ENCODE assay signal across 16 mouse cellular contexts in the genomic region with DNA sequence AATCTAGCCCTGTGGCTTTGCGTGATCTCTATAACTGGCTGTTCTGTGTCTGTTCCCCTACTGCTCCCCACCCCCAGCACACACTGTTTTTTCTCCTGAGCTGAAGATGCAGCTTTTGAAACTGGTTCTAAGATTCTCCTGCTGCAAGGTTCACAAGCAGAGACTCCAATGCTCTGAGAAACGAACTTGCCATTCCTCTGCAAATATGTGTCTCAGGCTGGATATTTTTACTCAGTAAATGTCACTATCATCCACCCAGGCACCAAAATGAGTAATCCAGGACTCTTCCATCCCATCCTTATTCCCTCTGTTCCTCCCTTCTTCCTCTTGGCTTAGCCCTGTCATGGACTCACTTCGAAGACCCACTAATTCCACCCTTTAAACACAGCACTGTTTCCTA.
"Had no signal": no experiment of that assay in that cellular context is flagged by ENCODE, and none has a peak within 500 bp of the region (broad histone marks: within the 10 kb centered on the region; RNA-seq: fewer than 3 reads in every experiment).

No protein-coding gene starts in this region.

- H3K9me3 ChIP-seq: neural tube, embryonic 12.5 days; neural tube, embryonic 13.5 days; neural tube, embryonic 15.5 days; stomach, embryonic 15.5 days had no signal

- H3K9ac ChIP-seq: neural tube, embryonic 12.5 days; neural tube, embryonic 13.5 days; neural tube, embryonic 15.5 days; stomach, embryonic 15.5 days had no signal

- H3K4me3 ChIP-seq: neural tube, embryonic 12.5 days; neural tube, embryonic 13.5 days; neural tube, embryonic 15.5 days; stomach, embryonic 15.5 days had no signal

- H3K4me1 ChIP-seq: neural tube, embryonic 12.5 days; neural tube, embryonic 13.5 days; neural tube, embryonic 15.5 days; stomach, embryonic 15.5 days had no signal

- H3K27ac ChIP-seq: neural tube, embryonic 12.5 days; neural tube, embryonic 13.5 days; neural tube, embryonic 15.5 days; stomach, embryonic 15.5 days; stomach, postnatal 0 days had no signal

- H3K4me2 ChIP-seq: neural tube, embryonic 12.5 days; neural tube, embryonic 13.5 days; neural tube, embryonic 15.5 days; stomach, embryonic 15.5 days had no signal

- H3K27me3 ChIP-seq: neural tube, embryonic 12.5 days; neural tube, embryonic 13.5 days; neural tube, embryonic 15.5 days; stomach, embryonic 15.5 days had no signal

- DNase-seq: retina, postnatal 1 day; right cerebral cortex, postnatal 14 days; right cerebral cortex, postnatal 25 days; right cerebral cortex, postnatal 4 days; spleen, adult 18-20 months; thymus, adult 18-20 months; thymus, adult 2 months; thymus, postnatal 14 days; thymus, postnatal 25 days; thymus, postnatal 36 days; thymus, postnatal 4 days had no signal

- H3K36me3 ChIP-seq: neural tube, embryonic 12.5 days; neural tube, embryonic 13.5 days; neural tube, embryonic 15.5 days; stomach, embryonic 15.5 days had no signal
